Mouse (Mus musculus): Measurements from ENCODE around the gene Lonp2.

DNA sequence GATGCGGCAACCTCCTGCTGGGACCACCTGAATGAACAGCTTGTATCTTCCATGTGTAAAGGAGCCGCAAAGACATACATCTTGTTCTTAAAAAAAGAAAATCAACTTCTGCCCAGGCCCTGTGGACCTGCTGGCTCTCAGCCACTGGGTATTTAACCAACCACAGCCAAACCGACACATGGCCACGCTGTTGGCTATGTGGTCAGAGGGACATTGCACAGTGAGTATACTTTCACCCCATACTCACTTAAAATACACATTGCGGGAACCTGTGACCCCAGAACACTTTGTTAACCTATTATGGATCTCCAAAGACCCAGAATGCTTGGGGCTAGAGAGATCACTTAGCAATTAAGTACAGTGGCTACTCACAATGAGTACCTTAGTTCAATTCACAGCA is 35.5 kb upstream of the Lonp2 start:
- TF ChIP-seq EP300 (optimal IDR thresholded peaks at IDR 0.05) (no peak), CTCF (IDR thresholded peaks at IDR 0.05; ENCODE audit: low read depth) (no peak)

All from stomach, postnatal 0 days (tissue).